Mouse (Mus musculus) layer of hippocampus, adult 9-11 months (tissue): Measurements from ENCODE around the gene Clk2.

Experiments used
- DNase-seq: peaks from one replicate; pipeline ENCODE4 v3.0.0; 2022

Clk2 gene

GRCm38 (mm10) chr3:89226361-89226760, 61.8 kb downstream of the Clk2 start:
- no peak for DNase-seq
